Mouse (Mus musculus): ENCODE measurements around the gene Med13l. TPM values are rescaled to one million over a fixed set of nuclear protein-coding genes. Genes with fewer than 3 reads are reported as not detected.
A peak's percentile ranks its signal among the peaks of the same experiment; 100 is the strongest.

The Med13l gene
- total RNA-seq (2021): 33.9 and 40.3 TPM in 2 replicates
- long read RNA-seq, partial matches to known transcripts: 9 of 11 reads
- long read RNA-seq, other reads (novel, unspliced or antisense): 2 of 11 reads

DNA sequence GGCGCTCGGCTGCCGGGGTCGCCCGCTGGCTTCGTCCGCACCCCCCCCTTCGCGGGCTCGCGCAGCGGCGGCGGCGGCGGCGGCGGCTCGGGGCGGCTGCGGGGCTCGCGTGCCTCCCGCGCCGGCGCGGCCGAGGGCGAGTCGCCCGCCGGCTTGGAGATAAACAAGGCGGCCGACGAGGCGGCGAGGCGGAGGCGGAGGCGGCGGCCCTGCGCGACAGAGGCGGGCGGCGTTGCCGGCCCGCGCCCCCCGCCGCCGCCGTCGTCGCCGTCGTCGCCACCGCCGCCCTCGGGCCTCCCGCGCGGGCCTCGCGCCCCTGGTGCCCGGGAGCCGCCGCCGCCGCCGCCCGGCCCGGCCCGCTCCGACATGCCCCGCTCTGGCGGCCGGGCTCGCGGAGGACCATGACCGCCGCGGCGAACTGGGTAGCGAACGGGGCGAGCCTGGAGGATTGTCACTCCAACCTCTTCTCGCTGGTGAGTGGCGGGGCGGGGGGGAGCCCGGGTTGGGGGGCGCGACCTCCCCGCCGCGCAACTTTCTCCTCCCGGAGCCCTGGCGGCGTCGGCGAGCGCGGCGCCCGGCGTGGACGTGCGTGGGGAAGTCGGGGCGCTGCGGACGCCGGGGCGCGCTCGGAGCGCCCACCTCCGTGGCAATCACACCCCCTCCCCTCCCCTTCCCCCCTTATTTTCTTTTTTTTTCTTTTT is at the start of gene Med13l:
Med13l (plus strand) TSS at position 295 of the 701 bp plus-strand sequence.
- peak; percentile 82 for DNase-seq

DNA sequence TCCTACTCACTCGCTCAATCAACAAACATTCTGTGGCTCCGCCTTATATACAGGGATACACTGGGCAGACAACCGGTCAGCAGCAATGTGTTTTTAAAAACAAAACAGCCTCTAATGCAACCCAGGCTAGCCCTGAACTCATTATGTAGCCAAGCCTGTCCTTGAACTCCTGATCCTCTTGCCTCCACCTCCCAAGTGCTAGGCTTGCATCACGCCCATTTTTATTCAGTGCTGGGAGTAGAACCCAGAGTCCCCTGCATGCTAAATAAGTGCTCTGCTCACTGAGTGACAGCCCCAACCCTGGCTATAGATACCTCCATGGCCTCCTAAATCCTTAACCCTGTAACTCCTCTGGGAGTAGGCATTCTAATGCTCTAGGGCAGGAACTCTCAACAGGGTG is 49.5 kb upstream of the Med13l start:
- no peak for DNase-seq

DNA sequence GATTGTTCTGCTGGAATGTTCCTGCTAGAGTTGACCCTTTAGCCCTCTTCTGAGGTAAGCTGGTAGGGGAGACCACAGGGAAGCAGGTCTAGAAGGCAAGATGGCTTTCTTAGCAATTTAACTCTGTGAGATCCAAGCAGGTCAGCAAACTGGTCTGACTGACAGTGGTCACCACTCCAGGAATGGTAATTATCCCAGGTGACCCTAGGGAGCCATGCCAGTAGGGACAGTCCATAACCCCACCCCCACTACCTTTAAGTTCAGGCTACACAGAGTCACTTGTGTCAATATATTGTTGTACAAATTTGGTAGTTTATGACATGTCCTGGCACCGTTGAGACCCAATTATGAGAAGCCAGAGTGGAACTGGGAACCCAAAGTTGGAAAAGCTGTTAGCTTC is 47.5 kb upstream of the Med13l start:
- DNase-seq: no peak

DNA sequence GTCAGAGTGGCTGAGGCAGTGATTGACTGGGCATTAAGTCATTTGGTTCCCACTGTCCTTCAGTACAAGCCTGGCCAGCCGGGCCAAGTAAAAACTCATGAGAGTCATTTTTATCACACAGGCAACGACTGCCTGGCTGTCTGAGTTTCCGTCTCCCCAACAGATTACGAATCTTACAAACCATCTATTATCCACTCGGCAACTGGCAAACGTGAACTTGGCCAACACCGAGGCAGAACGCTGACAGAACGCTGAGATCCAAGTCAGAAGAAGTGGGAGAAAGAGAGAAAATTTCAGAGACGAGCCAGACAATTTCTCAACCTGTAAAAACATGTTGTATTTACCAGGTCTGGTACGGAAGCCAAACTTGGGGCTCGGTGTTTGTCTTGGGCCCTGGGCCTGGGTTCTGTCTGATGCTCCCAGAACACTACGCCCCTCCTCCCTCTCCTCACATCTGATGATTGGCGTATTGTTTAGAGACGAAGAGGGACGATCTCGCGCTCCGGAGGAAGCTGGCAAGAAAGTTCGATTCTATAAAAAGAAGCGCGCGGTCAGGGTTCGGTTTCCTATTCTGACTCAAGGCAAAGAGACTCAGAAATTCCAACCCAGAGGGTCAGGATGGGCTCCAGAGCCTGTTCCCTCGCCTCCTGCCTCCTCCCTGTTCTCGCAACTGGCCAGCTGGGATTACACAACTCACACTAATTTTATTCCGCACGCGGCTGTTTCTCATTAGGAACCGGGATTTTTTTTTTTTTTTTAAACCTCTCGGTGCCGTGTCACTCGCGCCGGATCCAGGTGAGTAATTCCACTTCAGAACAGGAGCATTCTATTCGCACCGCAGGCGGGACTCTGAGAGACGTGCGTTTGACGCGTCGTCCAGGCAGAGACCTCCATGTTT is 46.6 kb upstream of the Med13l start:
- peak; percentile 23 for DNase-seq

DNA sequence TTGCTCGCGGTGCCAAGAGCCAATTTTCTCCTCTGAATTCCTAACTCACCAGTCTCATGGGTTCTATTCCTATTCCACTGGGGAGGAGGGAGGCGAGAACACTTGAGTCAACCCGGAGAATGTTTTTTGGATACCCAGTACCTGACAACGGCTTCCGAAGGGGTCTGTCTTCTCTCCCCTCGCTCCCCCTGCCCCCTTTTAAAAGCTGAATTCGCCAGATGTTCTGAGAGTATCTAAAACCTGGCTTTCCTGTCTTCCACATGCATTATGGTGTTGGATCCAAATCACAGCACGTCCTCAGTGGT is 46.0 kb upstream of the Med13l start:
- DNase-seq: no peak

DNA sequence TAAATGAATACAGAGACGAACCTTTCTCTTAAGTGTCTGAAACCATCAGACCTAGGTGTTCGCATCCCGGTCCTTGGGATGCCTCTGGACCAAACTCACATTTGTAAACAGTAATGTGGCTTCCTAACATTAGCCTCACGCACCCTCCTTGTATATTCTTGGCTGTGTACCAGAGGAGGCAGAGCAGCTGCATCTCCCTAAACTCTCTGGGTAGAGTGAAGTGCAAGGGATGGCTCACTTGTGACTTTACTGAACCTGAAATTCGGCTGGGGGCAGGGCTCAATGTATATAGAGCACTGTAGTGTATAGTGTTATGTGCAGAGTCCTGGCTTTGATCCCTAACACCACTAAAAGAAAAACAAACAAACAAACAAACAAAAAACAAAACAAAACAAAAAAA is 45.6 kb upstream of the Med13l start:
- no peak for DNase-seq

DNA sequence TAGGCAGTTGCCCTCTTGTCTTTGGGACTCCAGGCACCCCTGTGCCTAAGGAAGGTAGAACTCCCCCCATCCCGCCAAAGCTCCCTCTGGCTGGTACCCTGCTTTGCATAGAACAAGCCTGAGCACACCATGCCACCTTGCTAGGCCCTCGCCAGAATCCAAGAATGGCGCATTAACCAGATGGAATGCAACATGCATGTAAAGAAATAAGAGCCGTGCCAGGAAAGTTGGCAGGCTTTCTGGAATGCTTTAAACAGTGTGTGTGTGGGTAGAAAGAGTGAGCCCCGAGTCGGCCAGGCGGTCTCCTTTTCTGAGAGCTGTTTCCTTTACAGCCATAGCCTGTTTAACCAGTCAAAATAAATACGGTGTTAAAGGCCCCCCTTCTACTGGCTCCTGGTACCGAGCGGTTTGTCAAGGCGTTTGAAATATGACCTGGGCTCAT is 45.2 kb upstream of the Med13l start:
- DNase-seq: no peak

DNA sequence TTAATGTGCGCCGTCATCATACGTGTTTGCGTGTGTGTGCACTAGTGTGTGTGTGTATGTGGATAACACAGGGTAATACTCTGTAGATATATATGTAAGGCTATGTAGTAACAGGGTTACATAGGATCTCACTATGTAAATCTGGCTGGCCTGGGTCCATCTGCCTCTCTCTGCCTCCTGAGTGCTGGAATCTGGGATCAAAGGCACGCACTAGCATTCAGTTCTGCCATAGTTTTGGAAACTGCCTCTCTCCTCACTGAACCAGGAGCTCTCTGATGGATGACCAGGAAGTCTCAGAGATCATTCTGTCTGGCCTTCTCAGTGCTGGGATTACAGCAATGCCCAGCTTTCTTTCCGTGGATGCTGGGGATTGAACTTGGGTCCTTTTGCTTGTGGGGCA is 44.4 kb upstream of the Med13l start:
- no peak for DNase-seq

DNA sequence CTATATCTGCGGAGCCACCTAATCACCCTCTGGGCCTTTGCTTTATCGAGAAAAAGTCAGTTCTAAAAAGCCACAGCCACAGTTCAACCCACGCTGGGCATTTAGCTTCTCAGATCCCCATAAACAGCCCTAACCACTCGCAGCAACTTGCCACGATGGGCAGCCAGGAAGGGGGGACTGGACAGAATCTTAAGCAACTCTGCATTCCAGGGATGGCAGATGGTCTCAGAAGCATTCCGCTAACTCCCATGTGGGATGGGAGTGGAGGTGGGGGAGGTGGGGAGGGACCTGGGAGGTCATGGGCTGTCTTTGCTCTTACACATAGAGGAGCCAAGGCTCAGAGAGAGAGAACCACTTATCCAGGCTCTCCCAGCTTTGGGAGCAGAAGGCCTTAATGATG is 44.0 kb upstream of the Med13l start:
- no peak for DNase-seq

DNA sequence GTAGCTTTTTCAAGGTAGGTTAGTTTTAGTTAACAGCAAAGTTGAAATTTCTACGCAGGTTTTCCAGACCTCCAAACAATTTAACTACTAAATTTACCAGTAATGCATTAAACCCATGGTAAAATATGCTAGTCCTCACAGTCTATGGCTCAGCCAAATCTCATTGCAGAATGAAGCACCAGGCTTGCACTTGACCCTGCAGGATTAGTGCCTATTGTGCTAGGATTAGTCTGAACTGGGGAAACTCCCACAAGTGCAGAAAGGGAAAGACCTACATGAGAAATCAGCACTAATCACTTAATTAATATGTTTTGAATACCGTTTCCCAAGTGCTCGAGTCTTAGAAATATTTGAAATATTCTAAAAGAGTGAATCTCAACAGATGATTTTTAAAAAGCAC is 40.0 kb upstream of the Med13l start:
- no peak for DNase-seq

DNA sequence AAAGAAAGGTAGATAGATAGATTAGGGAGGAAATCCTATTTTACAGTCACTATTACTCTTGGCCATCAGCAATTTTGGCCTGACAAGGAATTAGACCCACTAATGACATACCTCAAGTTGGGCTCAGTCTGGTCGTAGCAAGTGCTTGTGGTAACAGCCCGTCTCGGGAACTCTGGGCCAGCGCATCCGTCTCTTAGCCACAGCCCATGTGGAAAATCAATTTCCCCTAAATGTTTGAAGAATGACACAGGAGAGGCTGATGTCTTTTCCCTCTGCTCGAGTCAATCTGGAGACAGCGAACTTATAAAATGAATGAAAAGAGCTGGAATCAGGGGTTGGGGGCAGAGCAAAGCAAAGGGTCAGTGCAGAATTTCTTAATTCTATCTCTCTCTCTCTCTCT is 36.1 kb upstream of the Med13l start:
- no peak for DNase-seq

DNA sequence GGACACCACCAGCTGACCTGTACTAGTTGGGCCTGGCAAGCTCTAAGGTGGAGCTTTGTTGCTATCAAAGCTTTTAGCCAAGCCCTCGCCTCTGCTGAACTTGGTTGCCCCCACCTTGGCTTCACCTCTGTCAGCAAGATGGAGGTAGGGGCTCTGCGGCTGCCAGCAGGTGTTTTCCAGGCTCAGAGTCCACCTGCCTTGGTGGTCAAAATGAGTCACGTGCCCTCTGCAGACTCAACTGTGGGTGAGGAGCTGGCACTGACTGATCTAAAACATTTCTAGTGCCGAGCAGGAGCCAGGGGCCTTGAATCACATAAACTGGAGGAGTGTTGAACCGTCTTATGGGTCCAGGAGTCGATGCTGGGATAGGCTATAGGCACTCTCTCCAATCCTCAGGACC is 34.8 kb upstream of the Med13l start:
- DNase-seq: no peak

DNA sequence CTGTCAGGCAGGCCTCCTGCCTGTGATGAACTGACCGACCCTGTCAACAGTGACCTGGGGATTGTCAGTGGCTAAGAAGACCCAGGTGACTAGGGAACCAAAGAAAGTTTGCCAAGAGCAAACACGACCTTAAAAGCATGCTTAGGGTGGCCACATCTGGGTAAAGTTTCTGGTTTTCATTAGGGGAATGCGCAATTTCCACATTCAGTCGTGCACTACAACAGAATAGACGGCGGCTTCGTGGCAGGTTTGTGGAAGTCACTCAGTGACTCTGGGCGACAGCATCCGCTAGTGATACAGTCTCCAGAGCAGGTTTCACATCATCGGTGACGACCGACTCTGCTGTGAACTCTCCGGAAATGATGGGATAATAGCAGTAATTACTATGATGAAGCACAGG is 34.0 kb upstream of the Med13l start:
- no peak for DNase-seq

DNA sequence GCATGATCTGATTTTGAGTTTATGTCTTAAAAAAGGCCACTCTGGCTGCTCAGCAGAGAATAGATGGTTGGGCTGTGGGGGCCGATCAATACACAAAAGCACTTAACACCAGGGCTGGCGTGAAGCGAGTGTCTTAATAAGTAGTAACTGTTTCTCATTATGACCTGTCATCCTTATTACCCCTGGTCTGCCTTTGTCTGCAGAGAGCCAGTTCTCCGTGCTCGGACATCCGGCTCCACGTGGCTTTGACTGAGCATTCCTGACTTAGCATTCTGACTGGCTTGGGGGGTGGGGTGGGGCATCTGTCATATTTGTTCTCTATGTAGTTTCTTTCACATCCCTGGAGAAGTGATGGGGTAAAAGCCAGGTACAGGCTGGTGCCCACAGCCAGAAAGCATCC is 31.2 kb upstream of the Med13l start:
- no peak for DNase-seq

DNA sequence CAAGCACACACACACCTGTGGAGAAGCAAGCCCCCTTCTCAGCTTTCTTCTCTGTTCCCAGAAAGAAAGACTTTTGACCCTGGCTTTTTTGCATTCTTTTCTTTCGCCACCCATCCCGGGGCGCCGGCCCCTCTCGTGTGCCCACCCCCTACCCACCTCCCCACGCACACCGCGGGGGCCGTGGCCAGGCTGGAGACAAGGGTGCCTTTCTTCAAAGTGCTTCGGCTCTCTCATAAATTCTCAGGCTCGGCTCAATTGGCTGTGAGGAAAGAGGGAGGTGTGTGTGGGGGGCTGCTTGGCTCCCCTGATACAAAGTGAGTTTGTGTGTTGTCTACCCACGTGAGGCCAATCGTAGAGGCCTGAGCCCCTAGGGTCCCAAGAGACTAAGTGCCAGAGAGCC is 28.4 kb upstream of the Med13l start:
- DNase-seq: no peak

DNA sequence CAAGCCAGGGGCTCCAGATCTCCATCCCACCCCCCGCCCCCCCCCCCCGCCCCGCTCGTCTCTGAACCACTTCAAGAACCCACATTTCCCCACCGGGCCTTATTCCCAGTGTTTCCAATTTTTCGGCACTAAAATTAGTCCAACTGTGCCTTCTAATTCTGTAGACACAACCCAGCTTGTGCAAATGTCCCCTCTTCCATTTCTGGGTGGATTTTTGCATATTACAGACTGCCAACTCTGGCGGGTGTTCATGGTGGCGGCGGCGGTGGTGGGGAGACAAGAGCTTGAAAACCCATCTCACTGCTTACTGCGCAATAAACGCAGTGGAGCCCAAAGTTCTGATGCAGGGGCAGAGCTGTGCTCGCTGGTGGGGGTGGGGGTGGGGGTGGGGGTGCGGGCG is 27.8 kb upstream of the Med13l start:
- no peak for DNase-seq

DNA sequence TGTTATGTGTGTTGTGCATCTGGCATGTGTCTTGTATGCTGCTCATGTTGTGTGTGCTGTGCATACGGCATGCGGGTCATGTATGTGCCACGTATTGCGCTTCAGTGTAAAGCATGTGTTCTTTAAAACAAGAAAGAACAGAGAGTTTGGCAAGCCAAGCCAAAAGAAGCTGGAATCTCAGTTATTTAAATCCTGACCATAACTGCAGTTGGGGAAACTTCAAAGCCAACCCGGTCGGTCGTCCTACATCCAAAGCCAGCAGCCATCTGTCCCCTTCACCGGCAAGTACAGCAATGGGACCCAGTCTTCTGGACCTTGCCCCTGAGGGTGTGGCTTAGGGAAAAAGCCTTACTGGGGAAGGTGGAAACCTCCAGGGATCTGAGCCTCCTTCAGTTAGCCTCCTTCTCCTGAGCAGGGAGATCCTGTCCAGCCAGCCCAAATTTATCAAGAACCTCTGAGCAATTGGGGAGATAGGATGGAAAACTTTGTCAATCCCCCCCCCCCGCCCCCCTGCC is 26.0 kb upstream of the Med13l start:
- DNase-seq: no peak

DNA sequence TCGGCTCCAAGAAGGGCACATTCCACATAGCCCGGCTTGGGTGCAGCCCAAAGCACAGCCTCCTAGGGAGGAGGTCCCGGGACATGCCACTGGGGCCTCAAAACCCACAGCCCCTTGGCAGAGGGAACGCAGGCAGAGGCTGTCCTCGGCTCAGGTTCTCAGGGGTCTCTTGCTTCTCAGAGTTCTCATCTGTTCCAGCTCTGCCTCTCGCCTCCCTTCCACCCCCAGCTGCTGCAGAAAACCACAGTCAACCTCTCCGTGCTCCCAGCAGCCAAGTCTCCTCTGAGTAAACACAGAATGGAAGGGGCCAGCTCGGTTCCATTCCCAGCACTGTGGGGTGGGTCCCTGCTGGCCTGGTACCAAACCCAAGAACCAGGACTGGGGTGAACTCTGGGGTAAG is 25.3 kb upstream of the Med13l start:
- no peak for DNase-seq

DNA sequence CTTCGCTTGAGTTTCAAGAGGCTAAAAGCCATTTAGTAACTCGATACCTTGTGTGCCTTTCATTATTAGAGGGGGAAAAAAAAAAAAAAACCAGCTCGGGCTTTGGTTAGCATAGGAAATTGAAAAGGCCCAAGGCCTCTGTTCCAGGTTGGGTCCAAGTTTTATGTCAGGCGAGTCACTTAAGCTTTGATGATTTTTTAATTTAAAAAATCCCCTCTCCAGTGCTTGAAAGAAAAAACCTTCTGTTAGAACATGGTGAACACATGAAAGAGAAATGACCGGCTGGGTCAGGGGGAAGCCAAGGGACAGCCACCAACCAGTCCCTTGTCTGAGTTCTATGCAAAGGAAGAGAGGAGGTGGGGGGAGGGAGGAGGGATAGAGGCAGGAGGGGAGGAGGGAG is 22.0 kb upstream of the Med13l start:
- DNase-seq: no peak

DNA sequence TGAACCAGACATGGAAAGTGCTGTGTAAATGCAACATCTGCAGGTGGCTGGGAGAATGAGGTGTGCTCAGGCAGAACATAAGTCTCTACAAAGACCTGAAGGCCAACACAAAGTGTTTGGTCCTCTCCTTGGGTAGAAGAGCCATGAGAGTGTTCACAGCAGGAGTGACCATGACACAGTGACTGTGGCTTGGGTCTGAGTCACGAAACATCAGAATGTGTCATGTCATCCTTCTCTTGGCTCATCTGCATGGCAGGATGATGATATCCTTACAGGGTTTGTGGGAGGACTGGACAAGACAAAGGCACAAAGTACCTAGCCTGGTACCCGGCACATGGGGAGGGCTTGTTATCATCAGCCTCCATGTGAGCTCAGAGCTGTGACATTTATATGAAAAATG is 16.7 kb upstream of the Med13l start:
- no peak for DNase-seq

DNA sequence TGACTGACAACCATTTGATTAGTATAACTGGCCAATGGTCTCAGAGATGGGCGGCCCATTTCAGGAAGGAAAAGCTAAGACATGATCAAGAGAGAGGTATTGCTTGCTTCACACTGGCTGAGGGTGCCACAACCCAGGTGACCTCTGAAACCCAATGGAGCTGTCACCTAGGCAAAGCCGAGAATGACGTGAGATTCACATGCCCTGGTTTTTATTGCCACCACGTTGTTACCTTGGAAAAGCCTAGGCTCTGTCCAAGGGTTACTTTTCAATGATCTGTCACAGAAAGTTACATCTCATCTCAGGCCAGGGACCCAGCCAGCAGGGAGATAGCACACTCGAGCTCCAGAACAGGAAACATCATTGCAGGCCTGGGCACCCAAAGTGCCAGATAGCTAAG is 10.0 kb upstream of the Med13l start:
- no peak for DNase-seq

DNA sequence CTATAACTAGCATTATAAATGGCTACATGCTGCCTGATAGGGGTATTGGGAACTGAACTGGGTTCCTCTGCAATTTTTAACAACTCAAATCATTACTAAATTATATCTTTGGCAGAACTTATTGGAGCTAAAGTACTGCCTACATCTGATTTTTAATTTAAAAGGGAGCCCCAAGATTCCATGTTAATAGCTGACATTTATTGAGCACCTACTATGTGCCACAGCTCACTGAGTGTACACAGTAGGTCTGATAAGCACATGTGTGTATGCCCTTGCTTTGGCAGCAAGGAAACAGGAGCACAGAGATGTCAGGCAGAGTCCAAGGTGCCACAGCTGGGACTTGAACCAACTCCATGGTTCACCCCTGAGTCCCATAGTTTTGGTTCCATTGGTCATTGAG is 7.2 kb upstream of the Med13l start:
- DNase-seq: no peak

DNA sequence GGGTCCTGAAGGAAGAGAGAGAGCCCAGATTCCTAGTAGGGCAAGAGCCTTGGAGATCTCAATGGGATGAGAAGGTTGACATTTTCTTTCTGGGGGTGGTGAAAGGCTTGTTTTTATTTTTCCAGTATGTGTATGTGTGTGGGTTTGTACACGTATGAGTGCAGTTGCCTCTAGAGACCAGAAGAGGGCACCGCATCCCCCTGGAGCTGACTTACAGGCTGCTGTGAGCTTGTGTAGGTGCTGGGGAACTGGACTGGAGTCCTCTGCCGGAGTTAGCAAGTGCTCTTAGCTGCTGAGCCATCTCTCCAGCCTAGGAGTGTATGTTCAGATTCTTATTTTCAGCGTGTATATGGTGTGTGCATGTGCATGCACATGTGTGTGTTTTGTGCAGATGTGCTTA is 5.2 kb upstream of the Med13l start:
- no peak for DNase-seq

All from adrenal gland, postnatal 25 days (tissue).